Mouse (Mus musculus): ENCODE results near the gene Caps2.

GRCm38 (mm10) chr10:112139834-112140233, 23.6 kb upstream of the Caps2 start:
- TF ChIP-seq CTCF (IDR thresholded peaks at IDR 0.05; ENCODE audit: low read depth, low read length), result no peak
- TF ChIP-seq POLR2A (IDR thresholded peaks at IDR 0.05; ENCODE audit: extremely low read depth, insufficient read depth, low read length), result no peak

All from liver, adult 2 months (tissue).